Mouse (Mus musculus) urinary bladder, postnatal 25 days (tissue): ENCODE data around the gene Setdb1.

ENCODE experiments used
- DNase-seq: peaks from one replicate; pipeline ENCODE4 v3.0.0; 2022; ENCODE audit warnings: low spot score

Gene Setdb1

GRCm38 (mm10) chr3:95292899-95293298 lies 64.1 kb downstream of the Setdb1 start:
- no peak for DNase-seq

- DNase-seq: no peak
These were observed 66.0 kb downstream of the Setdb1 start for GRCm38 (mm10) chr3:95291041-95291440.

GRCm38 (mm10) chr3:95290156-95290555 lies 66.8 kb downstream of the Setdb1 start:
- no peak for DNase-seq

GRCm38 (mm10) chr3:95289419-95289818 lies 67.6 kb downstream of the Setdb1 start:
- no peak for DNase-seq

GRCm38 (mm10) chr3:95287541-95287940 lies 69.5 kb downstream of the Setdb1 start:
- no peak for DNase-seq

- no peak for DNase-seq
These were observed 70.5 kb downstream of the Setdb1 start for GRCm38 (mm10) chr3:95286510-95286909.

GRCm38 (mm10) chr3:95286011-95286410 lies 71.0 kb downstream of the Setdb1 start:
- DNase-seq: no peak

GRCm38 (mm10) chr3:95285390-95285789 lies 71.6 kb downstream of the Setdb1 start:
- DNase-seq: no peak

GRCm38 (mm10) chr3:95284501-95285281 lies 72.3 kb downstream of the Setdb1 start:
- no peak for DNase-seq

GRCm38 (mm10) chr3:95284062-95284461 lies 72.9 kb downstream of the Setdb1 start:
- DNase-seq: no peak

- no peak for DNase-seq
These were observed 73.4 kb downstream of the Setdb1 start for GRCm38 (mm10) chr3:95283589-95283941.

- peak; percentile 70 for DNase-seq
These were observed 74.0 kb downstream of the Setdb1 start for GRCm38 (mm10) chr3:95282865-95283588.

GRCm38 (mm10) chr3:95282381-95282864 lies 74.6 kb downstream of the Setdb1 start:
- DNase-seq: peak; percentile 35

GRCm38 (mm10) chr3:95281216-95282126 lies 75.5 kb downstream of the Setdb1 start, which contains the start of the genes Mindy1 and Prune1:
TSS of gene Mindy1 (plus strand) at chr3:95281345.
TSS of gene Prune1 (minus strand) at chr3:95282076.
- DNase-seq: peak; percentile 97

- DNase-seq: no peak
These were observed 76.3 kb downstream of the Setdb1 start for GRCm38 (mm10) chr3:95280747-95281146.

- no peak for DNase-seq
These were observed 79.9 kb downstream of the Setdb1 start for GRCm38 (mm10) chr3:95277149-95277551.

- no peak for DNase-seq
These were observed 80.5 kb downstream of the Setdb1 start for GRCm38 (mm10) chr3:95276428-95276934.

- DNase-seq: no peak
These were observed 81.8 kb downstream of the Setdb1 start for GRCm38 (mm10) chr3:95275161-95275560.

- no peak for DNase-seq
These were observed 82.5 kb downstream of the Setdb1 start for GRCm38 (mm10) chr3:95274453-95274852.
